Mouse (Mus musculus): ENCODE results near the gene Atad2b. TPM values are rescaled to one million over a fixed set of nuclear protein-coding genes. Genes with fewer than 3 reads are reported as not detected.
"Not testable (repeated sequence)": the region's sequence is repeated elsewhere in the genome, so short reads cannot be mapped to it uniquely, and the experiment has no call there.

Gene Atad2b
- total RNA-seq, 2 experiments from 2014 or later, result 16.0 to 16.6 TPM

DNA sequence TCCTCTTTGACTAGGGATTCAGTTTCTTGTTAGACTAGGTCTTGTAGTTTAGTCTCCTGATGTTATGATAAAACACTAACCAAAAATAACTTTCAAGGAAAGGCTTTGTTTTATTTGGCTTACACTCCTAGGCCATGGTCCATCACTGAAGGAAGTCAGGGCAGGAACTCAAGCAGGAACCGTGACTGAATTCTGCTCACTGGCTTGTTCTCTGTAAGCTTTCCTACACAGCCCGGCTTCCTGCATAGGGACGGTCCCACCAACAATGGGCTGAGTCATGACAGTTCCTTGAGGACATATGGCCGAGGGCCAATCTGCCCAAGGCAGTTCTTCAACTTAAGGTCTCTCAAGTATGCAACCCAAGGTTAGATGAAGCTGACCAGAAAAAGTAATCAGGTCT is 5.4 kb upstream of the Atad2b start:
- no peak for DNase-seq

DNA sequence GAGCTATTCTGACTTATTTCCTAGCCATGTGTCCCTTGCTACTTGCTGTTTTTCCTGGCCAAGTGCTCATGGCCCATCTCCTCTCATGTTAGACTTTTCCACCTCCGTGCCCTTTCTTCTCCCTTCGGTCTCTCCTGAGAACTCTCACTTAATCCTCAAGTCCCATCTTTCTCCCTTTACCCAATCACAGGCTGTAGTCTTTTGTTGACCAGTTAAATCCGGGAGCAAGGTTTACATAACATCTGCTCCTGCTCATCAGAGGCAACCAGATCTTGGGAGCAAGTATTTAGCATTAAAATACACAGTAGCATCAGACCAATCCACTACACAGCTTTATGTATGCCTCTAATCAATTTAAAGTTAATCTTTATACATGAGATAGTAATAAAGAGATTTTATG is 2.7 kb upstream of the Atad2b start:
- DNase-seq, result no peak

DNA sequence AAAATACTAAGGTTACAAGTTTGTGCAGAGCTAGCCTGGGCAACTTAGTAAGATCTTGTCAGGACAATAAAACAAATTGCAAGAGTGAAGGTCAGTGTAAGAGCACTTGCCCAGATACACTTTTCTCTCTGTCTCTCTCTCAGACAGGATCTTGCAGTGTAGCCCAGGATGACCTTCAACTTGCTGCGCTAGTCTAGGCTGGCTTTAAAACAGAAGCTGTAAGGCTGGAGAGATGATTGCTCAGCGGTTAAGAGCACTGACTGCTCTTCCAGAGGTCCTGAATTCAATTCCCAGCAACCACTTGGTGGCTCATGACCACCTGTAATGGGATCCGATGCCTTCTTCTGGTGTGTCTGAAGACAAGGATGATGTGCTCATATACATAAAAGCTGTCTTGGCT is 2.2 kb upstream of the Atad2b start:
- no peak for DNase-seq

DNA sequence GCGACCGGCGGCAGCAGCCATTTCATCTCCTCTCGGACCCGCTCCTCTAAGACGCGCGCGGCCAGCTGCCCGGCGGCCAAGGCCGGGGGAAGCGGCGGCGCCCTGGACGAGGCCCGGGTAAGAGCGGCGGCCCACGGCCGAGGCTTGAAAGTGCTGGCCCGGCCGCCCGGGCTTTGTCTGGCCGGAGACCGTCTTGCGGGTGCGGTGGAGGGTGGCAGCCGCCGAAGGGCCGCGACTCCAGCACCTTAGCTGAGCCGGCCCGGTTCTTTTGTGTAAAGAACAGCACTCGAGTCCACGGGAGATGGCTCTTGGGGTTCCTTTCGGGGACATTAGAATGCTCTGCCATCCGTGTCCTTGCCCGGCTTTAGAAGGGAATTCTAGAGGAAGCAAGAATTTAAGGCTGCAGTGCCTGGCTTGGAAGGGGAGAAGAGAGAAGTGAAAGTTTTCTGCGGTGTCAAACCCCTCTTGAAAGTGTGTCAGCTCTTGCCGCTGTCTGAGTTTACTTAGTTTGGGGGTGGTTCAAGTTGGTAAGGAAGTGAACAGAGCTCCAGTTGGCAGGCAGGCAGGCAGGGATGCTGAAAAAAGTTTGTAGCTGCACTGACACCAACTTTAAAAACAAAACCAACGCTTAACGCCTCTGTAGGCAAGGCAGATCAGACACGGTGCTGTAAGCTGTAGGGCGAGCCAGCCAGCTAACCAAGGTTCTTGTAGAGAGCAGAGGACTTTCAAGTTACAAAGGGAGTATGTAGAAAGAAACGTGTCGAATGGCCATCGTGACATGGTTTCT is 845 bp downstream of the Atad2b start:
- peak; percentile 46 for DNase-seq

DNA sequence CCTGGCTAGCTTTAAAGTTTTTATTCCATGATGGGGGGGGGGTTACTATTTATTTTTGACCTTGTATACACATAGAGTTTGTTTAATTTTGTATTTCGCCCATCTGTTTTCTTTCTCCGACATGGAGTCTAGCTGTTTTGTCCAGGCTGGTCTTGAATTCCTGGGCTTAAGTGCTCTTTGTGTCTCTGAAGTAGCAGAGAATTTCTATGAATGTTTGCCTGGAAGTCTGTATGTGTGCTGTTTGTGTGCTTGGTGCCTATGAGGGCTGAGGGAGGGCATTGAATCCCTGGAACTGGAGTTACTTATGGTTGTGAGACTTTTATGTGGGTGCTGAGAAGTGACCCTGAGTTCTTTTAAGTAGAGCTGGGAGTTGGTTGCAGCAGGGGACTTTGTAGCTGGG is 11.0 kb downstream of the Atad2b start:
- no peak for DNase-seq

DNA sequence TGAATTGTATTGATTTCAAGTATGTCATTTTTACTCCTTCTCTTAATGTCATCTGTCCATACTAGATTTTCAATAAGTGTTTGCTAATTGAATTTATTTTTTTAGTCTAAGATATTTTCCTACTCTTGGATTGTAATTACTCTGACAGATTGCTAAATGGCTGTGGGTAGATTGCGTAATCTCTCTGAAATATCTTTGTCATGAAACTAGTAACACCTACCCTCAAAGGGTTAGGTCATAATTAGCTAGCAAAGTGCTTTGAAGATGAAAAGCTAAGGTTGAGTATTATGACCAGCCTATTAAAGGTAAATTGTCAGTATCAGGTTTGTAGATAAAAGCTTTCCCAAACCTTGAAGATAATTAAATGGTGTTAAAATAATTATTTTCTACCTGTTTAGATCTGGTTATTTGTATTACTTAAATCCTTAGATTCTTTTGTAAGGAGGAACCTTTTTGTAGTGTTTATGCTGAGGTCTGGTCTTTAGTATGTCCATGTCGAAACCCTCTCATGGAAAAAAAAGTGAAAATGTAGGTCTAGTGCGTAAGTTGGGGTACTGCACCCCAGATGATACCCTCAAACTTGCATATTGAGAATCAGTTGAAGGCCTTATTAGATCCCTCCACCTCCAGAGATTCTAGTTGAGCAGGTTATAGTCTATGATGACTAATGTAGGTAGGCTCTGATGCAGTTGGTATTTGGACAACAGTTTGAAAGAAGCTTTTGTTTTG is 13.8 kb downstream of the Atad2b start:
- DNase-seq, result no peak

DNA sequence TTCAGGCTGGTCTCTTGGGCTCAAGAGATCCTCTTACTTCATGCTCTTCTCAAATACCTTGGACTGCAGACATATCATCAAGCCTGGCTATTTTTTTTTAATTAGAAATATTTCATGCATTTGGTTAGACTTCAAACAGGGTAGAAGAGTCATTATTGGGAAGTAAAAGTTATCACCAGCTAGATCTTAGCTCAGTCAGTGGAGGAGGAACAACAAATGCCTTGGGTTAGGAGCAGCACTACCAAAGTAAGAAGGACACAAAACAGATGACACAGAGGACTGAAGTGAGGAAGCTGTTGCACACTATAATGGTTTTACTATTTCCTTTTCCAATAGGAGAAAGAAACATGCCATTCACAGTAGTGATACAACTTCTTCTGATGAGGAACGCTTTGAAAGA is 35.1 kb downstream of the Atad2b start:
- no peak for DNase-seq

DNA sequence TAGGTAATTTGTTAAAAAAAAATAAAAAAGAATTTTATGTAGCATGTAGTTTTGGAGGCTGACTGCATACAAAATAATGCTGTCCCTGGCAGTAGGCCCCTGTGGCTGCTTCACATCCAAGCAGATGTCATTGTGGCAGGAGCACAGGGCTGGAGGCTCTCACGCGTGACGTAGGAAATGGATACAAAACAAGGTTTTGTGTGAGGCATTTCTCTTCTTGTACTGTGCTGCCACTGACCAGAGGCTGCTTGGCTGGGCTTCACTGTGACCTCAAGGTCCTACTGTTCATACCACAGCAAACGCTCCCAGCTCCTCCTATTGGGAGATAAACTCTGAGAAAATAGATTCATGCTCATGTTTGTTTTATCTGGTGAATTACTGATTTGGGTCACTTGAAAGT is 36.0 kb downstream of the Atad2b start:
- no peak for DNase-seq

DNA sequence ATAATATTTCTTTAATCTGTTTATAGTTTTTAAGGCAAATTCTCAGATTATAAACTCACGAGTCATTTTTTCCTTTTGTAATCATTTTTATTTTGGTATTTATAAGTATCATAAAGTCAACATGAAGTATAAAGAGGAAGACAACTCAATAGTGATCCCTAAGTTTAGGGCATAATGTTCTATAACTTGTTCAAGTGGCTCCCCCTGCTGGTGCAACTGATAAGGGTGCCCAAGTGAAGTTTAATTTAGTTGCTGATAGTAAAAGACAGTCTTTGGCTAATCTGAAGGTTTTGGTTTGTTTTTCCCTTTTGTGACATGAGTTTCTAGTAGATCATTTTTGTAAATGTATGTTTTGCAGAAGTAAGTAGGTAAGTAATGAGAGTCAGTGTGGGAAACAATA is 55.8 kb downstream of the Atad2b start:
- no peak for DNase-seq

DNA sequence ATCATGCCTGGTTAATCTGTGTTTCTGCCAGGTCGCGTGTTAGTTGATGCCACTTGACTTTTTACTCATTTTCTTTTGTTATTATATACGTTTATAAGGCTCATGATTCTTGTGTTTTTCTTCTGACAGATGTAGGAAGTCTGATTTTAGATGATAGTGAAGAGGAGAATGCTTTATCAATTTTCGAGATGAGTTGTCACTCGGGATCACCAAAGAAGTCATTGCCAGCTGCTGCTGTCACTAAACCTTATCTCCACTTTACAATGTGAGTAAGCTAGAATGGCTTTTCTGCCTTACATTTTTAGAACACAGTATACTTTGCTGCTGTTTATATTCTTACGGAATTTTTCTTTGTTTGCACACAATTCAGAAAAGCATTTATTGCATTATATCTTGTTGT is 61.2 kb downstream of the Atad2b start:
- no peak for DNase-seq

DNA sequence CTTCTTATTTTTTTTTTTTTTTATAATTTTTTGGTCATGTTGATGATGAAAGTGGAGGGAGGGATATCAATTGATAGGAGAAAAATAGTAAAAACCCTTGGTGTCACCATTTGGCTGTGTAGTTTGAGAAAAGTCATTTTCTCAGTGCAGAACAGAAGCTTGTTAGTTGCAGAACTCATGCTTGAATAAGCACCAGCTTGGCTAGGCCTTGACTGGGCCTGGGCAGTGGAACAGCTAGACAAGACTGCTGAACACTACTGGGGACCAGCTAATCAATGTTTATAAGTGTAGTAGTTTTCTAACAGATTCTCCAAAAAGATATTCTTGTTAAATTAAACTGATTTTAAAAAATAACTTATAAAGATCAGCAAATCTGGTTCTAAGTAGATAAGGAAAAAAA is 79.8 kb downstream of the Atad2b start:
- DNase-seq, result no peak

DNA sequence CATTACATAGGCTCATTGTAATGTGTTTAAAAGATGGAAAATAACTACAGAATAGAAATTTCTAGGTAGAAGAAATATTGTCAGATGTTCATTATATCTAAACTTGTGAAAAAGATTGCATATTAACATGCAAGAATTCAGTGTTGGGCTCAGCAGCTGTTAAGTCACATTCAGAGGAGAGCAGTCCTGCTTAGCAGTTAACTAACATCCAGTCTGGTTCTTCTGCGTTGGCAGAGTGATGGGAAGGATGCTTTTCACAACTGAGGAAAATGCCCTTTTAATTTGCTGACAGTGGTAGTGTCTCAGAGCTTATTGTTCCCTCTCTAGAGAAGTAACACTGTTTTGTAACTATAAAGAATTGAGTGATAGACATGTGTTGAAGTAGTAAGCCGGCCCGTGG is 88.2 kb downstream of the Atad2b start:
- no peak for DNase-seq

DNA sequence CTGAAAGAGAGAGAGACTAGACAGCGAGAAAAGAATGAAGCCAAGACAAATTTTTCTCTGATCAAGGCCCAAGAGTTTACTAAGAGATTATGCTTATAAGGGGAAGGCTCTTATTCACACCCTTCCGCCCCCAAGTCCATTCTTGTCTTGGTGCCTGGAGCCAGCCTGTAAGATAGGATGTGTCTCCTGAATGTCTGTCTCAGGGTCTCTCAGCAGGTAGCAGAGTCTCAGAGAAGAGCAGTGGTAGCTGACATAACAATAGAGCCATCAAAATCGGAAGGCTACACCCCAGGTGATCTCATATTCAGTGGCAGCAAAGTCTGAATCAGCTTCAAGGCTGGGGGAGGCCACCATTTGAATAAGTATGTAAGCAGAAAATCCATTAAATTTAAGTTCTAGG is 88.6 kb downstream of the Atad2b start:
- not testable (repeated sequence) for DNase-seq

DNA sequence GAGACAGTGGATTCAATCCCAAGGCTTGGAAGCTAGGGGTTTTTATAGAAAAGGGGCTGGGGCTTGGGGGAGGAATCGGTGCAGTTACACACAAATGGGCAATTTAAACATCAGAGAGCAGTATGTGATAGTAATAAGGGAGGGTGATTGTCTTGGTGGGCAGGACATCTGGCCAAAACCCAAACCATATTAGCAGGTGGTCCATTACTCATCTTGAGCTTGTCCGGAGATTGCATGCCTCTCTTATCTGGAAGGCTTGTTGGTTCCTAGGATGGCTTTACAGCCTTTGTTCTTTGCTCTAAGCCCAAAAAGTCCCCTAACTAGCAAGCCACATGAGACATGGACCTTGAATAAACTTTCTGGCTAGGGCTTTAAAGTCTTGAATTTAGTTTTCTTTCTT is 91.5 kb downstream of the Atad2b start:
- DNase-seq, result not testable (repeated sequence)

DNA sequence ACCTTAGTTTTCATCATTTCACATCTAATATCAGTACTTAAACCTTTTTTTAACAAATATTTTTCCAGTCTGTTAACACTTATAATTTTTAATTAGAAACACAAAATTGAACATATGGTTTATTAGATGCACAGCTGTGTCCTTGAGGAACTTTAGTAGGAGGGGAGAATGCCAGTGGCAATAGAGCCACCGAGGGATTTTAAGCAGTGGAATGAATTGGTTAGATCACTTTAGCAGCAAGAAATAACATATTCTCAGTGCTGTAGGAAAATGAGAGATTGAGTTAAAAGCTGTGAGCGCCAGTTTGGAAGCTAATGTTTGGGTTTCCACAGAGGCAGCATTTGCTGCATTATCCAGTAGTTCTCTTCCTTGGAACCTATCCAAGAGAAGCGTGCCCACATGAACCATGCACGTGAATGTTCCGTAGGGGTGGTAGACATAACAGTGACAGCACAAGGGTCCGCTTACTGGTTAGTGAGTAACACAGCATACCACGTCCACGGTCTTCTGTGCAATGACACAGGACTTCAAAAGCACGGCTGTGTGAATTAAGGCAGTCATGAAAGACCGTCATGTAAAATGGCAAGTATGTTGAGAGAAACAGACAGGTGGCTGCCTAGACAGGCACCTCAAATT is 108.2 kb downstream of the Atad2b start:
- DNase-seq, result no peak

DNA sequence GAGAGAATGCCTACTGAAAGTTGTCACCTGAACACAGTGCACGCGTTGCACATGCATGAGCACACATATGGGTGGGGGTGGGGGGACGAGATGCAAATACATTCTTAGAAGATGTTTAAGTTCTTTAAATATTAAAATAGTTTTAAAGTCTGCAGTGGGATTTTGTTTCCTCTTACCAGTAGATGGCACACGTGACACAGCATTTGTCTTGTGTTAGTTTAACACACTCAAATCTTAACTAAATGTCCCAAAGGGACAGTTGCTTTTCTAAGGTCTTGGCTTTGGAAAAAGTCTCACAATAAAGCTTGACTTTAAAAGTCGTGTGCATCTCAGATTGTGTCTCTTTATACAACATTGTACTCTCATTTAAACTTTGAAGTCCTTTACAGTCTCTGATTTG is 111.9 kb downstream of the Atad2b start:
- no peak for DNase-seq

DNA sequence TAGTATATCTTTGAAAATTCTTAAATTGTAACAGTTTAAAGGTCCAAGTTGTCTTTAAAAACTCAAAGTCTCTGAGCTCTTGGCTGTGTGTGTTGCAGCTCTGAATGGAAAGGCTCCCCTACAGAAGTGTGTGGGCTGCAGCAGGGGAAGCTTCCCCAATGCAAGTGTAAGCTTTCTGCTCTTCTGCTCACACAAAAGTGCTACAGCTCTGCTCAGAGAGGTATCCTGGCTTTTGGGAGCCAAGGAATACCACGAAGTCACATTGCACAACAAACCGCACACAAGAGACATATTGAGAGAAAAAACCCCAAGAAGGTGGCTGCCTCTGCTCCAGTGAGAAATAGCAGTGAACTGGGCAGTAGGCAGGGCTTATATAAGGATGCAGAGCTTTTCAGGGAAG is 120.9 kb downstream of the Atad2b start:
- DNase-seq, result no peak

DNA sequence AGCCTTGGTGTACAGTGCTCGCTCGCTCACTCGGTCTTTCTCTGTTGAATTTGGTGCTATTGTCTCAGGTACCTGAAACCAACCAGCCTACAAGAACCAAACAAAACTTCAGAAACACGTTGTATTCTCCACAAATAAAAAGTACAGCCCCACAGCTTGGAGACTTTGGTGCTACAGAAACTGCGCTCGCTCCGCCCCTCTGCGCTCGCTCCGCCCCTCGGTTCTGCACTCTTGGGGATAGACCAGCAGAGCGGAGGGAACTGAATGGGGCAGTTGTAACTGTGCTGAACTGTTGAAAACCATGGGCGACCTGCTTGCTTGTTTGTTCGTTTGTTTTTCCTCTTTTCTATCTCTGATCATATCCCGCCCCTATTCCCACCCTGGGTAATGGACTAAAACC is 127.0 kb downstream of the Atad2b start:
- no peak for DNase-seq

DNA sequence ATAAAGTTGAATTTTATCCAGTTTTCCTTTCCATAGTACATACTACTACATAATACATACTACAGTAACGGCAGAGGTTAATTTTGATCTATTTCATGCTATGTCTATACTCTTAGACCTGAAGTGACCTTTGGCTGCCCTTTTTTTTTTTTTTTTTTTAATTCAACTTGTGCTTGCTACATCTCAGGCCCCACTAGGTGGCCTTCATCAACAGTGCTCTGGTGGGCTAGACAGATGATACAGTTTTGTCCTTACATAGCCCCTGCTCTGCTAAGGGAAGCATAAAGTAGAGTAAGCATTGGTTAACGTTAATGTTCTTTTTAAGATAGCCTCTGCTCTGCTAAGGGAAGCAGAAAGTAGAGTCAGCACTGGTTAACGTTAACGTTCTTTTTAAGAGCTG is 131.0 kb downstream of the Atad2b start:
- no peak for DNase-seq

DNA sequence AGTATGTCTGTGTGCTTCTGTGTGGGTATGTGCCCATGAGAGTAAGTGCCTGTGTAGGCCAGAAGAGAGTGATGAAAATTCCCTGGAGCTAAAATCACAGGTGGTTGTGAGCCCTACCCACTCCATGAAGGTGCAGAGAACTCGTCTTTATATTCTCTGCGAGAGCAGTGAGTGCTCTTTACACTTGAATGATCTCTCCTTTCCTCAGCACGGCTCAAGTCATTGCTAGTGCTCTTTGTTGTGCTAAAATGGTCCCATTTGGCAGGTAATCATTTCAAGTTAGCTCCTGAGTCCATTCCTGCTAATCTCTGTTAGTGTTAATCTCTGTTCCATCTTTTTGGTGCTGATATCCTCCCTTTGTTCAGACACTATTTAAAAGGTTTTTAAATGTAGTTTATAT is 150.4 kb downstream of the Atad2b start:
- DNase-seq, result no peak

DNA sequence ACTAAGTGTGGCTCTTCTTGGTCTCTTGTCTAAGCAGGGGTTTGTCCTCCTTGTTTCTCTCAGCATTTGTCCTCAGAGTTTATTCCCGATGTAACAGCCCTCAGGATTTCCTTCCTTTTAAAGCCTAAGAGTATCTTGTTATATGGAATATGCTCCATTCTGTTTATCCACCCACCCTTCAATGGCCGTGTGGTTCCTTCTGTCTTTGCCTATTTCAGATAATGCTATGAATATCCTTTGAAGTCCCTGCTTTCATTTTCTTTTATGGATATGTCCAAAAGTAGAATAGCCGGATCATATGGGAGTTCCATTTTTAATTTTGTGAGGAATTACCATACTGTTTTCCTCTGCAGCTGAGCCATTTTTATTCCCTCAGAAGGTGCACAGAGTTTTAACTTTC is 153.0 kb downstream of the Atad2b start:
- no peak for DNase-seq

DNA sequence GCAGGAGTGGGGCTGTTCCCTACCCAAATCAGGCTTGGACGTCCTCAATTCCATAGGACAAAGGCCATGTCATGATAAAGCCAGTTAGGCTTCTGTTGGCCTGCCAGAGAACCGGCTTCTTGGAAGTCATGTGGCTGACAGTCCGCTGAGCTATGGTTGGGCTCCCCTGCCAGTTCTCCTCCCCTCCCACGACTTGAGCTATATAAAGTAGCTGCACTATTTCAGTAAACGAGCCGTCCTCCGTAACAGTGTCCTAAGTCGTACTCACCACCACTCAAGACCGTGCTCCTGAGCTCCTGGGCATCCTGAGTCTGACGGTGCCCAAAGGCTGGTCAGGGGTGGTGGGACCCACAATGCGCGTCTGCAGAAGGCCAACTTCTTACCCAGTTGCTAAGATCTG is 156.0 kb downstream of the Atad2b start:
- DNase-seq, result no peak

DNA sequence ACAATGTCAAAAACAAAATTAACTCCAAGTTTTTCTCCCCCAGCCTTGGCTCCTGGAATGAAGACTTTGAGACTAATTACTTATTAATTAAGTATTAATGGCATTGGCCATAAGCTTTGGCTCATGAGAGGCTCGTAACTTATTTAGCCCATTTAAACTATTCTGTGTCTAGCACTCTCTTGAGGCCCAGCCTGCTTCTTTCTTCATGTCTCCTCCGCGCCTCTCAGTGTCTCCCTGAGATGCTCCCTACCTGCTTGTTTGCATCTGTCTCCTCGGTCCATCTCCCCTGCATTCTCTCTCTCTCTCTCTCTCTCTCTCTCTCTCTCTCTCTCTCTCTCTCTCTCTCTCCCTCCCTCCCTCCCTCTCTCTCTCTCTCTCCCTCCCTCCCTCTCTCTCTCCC is 164.3 kb downstream of the Atad2b start:
- DNase-seq, result no peak

DNA sequence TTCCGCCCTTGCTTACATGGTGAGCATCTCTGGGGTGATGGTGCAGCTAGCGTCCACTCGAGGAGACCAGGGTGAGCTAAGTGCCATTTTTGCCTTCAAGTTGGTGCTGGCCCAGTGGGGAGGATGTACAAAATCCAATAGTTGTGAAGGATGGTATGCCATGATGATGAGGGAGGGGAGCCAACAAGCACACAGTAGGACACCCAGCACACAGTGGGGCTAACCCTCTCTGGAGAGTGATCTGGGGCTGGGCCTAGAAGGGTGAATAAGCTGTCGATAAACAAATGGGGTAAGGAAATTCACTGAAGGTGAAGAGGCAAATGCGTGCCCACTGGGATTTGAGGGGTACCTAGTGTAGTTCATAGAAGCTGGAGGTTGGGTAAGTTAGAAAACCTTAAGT is 167.6 kb downstream of the Atad2b start:
- DNase-seq, result no peak
